Comparison of ENCODE assay signal across 15 mouse cellular contexts in the genomic region with DNA sequence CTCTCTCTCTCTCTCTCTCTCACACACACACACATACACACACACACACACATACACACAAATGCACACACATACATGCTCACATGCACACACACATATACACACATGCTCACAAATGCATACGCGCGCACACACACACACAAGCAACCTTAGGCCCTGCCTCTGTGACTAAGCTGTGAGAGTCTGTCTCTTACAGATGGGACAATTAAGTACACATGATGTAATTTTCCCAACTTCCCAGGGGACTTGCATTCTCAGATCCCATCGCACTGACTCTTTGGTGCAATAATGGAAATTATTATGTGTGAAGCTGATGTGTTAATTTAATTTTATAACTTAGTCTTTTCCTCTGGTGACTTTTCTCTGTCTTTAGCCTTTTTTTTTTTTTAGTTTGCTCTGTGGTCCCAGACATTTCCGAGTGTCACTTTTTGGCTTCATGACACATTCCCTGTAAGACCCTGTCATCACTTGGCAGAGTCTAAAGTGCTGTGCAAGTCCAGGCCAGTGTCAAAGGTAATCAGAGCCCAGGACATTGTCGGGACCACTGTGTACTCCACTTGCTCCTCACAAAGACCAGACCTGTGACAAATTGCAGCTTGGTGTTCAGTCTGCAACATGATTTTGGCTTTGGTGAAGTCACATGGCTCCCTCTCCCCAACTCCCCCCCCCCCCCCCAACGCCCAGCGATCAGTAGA.
A peak's percentile ranks its signal among the peaks of the same experiment; 100 is the strongest.
DNase-seq lines count a peak whose midpoint lies in the region; ATAC-seq and TF ChIP-seq lines count a peak whose summit lies in the region.
"Had no signal": no experiment of that assay in that cellular context is flagged by ENCODE, and none has a peak within 500 bp of the region (broad histone marks: within the 10 kb centered on the region; RNA-seq: fewer than 3 reads in every experiment).

No protein-coding gene starts in this region.

- no peak for DNase-seq in hindbrain, embryonic 10.5 days (ENCODE audit: low spot score)
- DNase-seq in midbrain, embryonic 11.5 days (ENCODE audit: low spot score, missing footprints) = no peak
- DNase-seq in NIH3T3 (ENCODE audit: low read depth) = peak; percentile 43
- DNase-seq in hindbrain, postnatal 0 days (ENCODE audit: low spot score) = peak; percentile 50
- DNase-seq: cerebellum, postnatal 25 days; left cerebral cortex, postnatal 4 days; lung, adult 18-20 months; retina, postnatal 1 day had no signal

- no peak overlapping the region for H3K4me2 ChIP-seq in hindbrain, embryonic 12.5 days (replicated peaks)
- H3K4me2 ChIP-seq in midbrain, embryonic 12.5 days (replicated peaks) = no peak overlapping the region
- no peak overlapping the region for H3K4me2 ChIP-seq in midbrain, embryonic 11.5 days
- no peak overlapping the region for H3K4me2 ChIP-seq in hindbrain, postnatal 0 days (ENCODE audit: low read depth, low read length)
- no peak overlapping the region for H3K4me2 ChIP-seq in forebrain, embryonic 13.5 days
- H3K4me2 ChIP-seq: kidney, embryonic 15.5 days had no signal

- no peaks in the 10 kb centered on the region for H3K36me3 ChIP-seq in hindbrain, embryonic 12.5 days
- no peaks in the 10 kb centered on the region for H3K36me3 ChIP-seq in hindbrain, embryonic 10.5 days
- H3K36me3 ChIP-seq in midbrain, embryonic 12.5 days = no peaks in the 10 kb centered on the region
- H3K36me3 ChIP-seq in midbrain, embryonic 11.5 days (ENCODE audit: control insufficient read depth, insufficient read depth, low read length) = no peaks in the 10 kb centered on the region
- no peaks in the 10 kb centered on the region for H3K36me3 ChIP-seq in hindbrain, postnatal 0 days (ENCODE audit: insufficient read depth, low read length)
- no peaks in the 10 kb centered on the region for H3K36me3 ChIP-seq in forebrain, embryonic 13.5 days (ENCODE audit: poor library complexity, severe bottlenecking)
- H3K36me3 ChIP-seq: kidney, embryonic 15.5 days had no signal

- TF ChIP-seq CTCF in hindbrain, postnatal 0 days (IDR thresholded peaks at IDR 0.05; ENCODE audit: low read depth) = no peak

- peaks cover 21% of the 10 kb centered on the region for H3K4me1 ChIP-seq in hindbrain, embryonic 12.5 days
- H3K4me1 ChIP-seq in hindbrain, embryonic 10.5 days (replicated peaks) = peaks cover 38% of the 10 kb centered on the region
- H3K4me1 ChIP-seq in midbrain, embryonic 12.5 days = peaks cover 21% of the 10 kb centered on the region
- peaks cover 15% of the 10 kb centered on the region for H3K4me1 ChIP-seq in midbrain, embryonic 11.5 days (ENCODE audit: control insufficient read depth, insufficient read depth, low read length)
- peaks cover 15% of the 10 kb centered on the region for H3K4me1 ChIP-seq in hindbrain, postnatal 0 days (ENCODE audit: insufficient read depth, low read length)
- peaks cover 23% of the 10 kb centered on the region for H3K4me1 ChIP-seq in forebrain, embryonic 13.5 days

- peak overlapping the region; percentile 30; the same call in 1 of the 2 replicates for H3K27ac ChIP-seq in hindbrain, embryonic 12.5 days
- no peak overlapping the region for H3K27ac ChIP-seq in hindbrain, embryonic 10.5 days
- H3K27ac ChIP-seq in midbrain, embryonic 12.5 days (replicated peaks) = 0 out of 2 replicates have a peak overlapping the region, but pooled peaks have one; percentile 30
- H3K27ac ChIP-seq in midbrain, embryonic 11.5 days (ENCODE audit: low read depth, low read length) = no peak overlapping the region
- H3K27ac ChIP-seq in hindbrain, postnatal 0 days = no peak overlapping the region
- no peak overlapping the region for H3K27ac ChIP-seq in forebrain, embryonic 13.5 days
- H3K27ac ChIP-seq: kidney, embryonic 15.5 days had no signal

- H3K4me3 ChIP-seq in hindbrain, embryonic 12.5 days = no peak overlapping the region
- H3K4me3 ChIP-seq in hindbrain, embryonic 10.5 days = no peak overlapping the region
- H3K4me3 ChIP-seq in midbrain, embryonic 12.5 days = no peak overlapping the region
- H3K4me3 ChIP-seq in midbrain, embryonic 11.5 days (ENCODE audit: low read depth, low read length) = no peak overlapping the region
- no peak overlapping the region for H3K4me3 ChIP-seq in hindbrain, postnatal 0 days (ENCODE audit: low read length)
- H3K4me3 ChIP-seq in forebrain, embryonic 13.5 days = no peak overlapping the region
- H3K4me3 ChIP-seq: kidney, embryonic 15.5 days; myocyte had no signal

- no peak for ATAC-seq in hindbrain, embryonic 12.5 days (ENCODE audit: low FRiP score)
- ATAC-seq in midbrain, embryonic 12.5 days (ENCODE audit: low FRiP score, low read depth) = no peak
- ATAC-seq in midbrain, embryonic 11.5 days (ENCODE audit: low FRiP score) = no peak
- no peak for ATAC-seq in hindbrain, postnatal 0 days
- ATAC-seq in forebrain, embryonic 13.5 days = no peak
- ATAC-seq: forebrain, embryonic 16.5 days; inflammation-experienced regulatory T-cells, adult 6 months had no signal

- no peak overlapping the region for H3K9ac ChIP-seq in hindbrain, embryonic 12.5 days
- no peak overlapping the region for H3K9ac ChIP-seq in midbrain, embryonic 12.5 days (replicated peaks)
- H3K9ac ChIP-seq in midbrain, embryonic 11.5 days (ENCODE audit: low read length) = no peak overlapping the region
- no peak overlapping the region for H3K9ac ChIP-seq in hindbrain, postnatal 0 days (replicated peaks; ENCODE audit: low read length)
- H3K9ac ChIP-seq in forebrain, embryonic 13.5 days = no peak overlapping the region
- H3K9ac ChIP-seq: kidney, embryonic 15.5 days had no signal

- H3K27me3 ChIP-seq in hindbrain, embryonic 12.5 days = no peaks in the 10 kb centered on the region
- no peaks in the 10 kb centered on the region for H3K27me3 ChIP-seq in hindbrain, embryonic 10.5 days (ENCODE audit: insufficient read depth, poor library complexity, severe bottlenecking)
- peaks cover 15% of the 10 kb centered on the region for H3K27me3 ChIP-seq in midbrain, embryonic 12.5 days
- no peaks in the 10 kb centered on the region for H3K27me3 ChIP-seq in midbrain, embryonic 11.5 days (ENCODE audit: control insufficient read depth, insufficient read depth, low read length)
- H3K27me3 ChIP-seq in hindbrain, postnatal 0 days (ENCODE audit: insufficient read depth, low read length) = no peaks in the 10 kb centered on the region
- no peaks in the 10 kb centered on the region for H3K27me3 ChIP-seq in forebrain, embryonic 13.5 days
- H3K27me3 ChIP-seq: kidney, embryonic 15.5 days had no signal

- H3K9me3 ChIP-seq in hindbrain, embryonic 12.5 days (replicated peaks) = no peaks in the 10 kb centered on the region
- no peaks in the 10 kb centered on the region for H3K9me3 ChIP-seq in hindbrain, embryonic 10.5 days
- no peaks in the 10 kb centered on the region for H3K9me3 ChIP-seq in midbrain, embryonic 12.5 days
- H3K9me3 ChIP-seq in midbrain, embryonic 11.5 days (ENCODE audit: control insufficient read depth, low read length) = no peaks in the 10 kb centered on the region
- H3K9me3 ChIP-seq in hindbrain, postnatal 0 days (ENCODE audit: low read length) = no peaks in the 10 kb centered on the region
- H3K9me3 ChIP-seq in forebrain, embryonic 13.5 days (replicated peaks) = no peaks in the 10 kb centered on the region
- H3K9me3 ChIP-seq: kidney, embryonic 15.5 days had no signal

- 81% methylated on average over 8 of the region's 8 CpGs for WGBS in hindbrain, embryonic 12.5 days
- 89% methylated on average over 8 of the region's 8 CpGs for WGBS in hindbrain, embryonic 10.5 days
- 79% methylated on average over 8 of the region's 8 CpGs for WGBS in midbrain, embryonic 12.5 days
- 84% methylated on average over 7 of the region's 8 CpGs for WGBS in midbrain, embryonic 11.5 days
- WGBS in hindbrain, postnatal 0 days = 71% methylated on average over 8 of the region's 8 CpGs
- 86% methylated on average over 8 of the region's 8 CpGs for WGBS in forebrain, embryonic 13.5 days

Comparison
In these comparisons a context has a peak if more than half of its experiments do, and no peak if none do; other contexts are left out.
1. H3K27ac ChIP-seq: peak in hindbrain, embryonic 12.5 days (single experiment) and midbrain, embryonic 12.5 days (single experiment); none in hindbrain, embryonic 10.5 days (single experiment), midbrain, embryonic 11.5 days (single experiment), hindbrain, postnatal 0 days (single experiment) and forebrain, embryonic 13.5 days (single experiment).
2. DNase-seq: peak in NIH3T3 (single experiment) and hindbrain, postnatal 0 days (single experiment); none in hindbrain, embryonic 10.5 days (single experiment) and midbrain, embryonic 11.5 days (single experiment).